Mouse (Mus musculus) embryonic facial prominence, embryonic 11.5 days (tissue): ENCODE measurements around the gene Parp16. TPM values are rescaled to one million over a fixed set of nuclear protein-coding genes. Genes with fewer than 3 reads are reported as not detected.

ENCODE experiments used
- ATAC-seq: fragments of 200-750 bp; cut with Nextera tagmentation; replicated peaks from 2 replicates; pipeline ENCODE4 v1.8.0; 2017; ENCODE audit warnings: low read depth; ENCODE audit not compliant: insufficient number of reproducible peaks, low FRiP score, low TSS enrichment
- DNase-seq: peaks from one replicate; pipeline ENCODE4 v3.0.0-alpha.2; 2015; ENCODE audit warnings: low spot score
- H3K27ac ChIP-seq: fragments of 300-500 bp; sonication (generic); replicated peaks from 2 replicates; pipeline ENCODE4 v1.5.1; 2014; ENCODE audit warnings: mild to moderate bottlenecking, low read depth, low read length, control low read depth
- H3K27me3 ChIP-seq: fragments of 300-500 bp; sonication (generic); 2 replicates; pipeline ENCODE4 v1.6.1; 2014; ENCODE audit warnings: mild to moderate bottlenecking, low read length, moderate library complexity, mixed read lengths; ENCODE audit not compliant: control insufficient read depth, insufficient read depth
- H3K36me3 ChIP-seq: fragments of 300-500 bp; sonication (generic); replicated peaks from 2 replicates; pipeline ENCODE4 v1.6.1; 2014; ENCODE audit warnings: low read depth, mild to moderate bottlenecking, low read length, moderate library complexity, mixed read lengths; ENCODE audit not compliant: control insufficient read depth, insufficient read depth
- H3K4me1 ChIP-seq: fragments of 300-500 bp; sonication (generic); 2 replicates; pipeline ENCODE4 v1.6.1; 2014; ENCODE audit warnings: low read length, mixed read lengths; ENCODE audit not compliant: control insufficient read depth, insufficient read depth
- H3K4me2 ChIP-seq: fragments of 300-500 bp; sonication (generic); 2 replicates; pipeline ENCODE4 v1.6.1; 2014; ENCODE audit warnings: low read depth, mild to moderate bottlenecking, control low read depth, low read length, moderate library complexity
- H3K4me3 ChIP-seq: fragments of 300-500 bp; sonication (generic); 2 replicates; pipeline ENCODE4 v1.5.1; 2014; ENCODE audit warnings: low read depth, low read length, control low read depth
- H3K9ac ChIP-seq: fragments of 300-500 bp; sonication (generic); replicated peaks from 2 replicates; pipeline ENCODE4 v1.6.1; 2014; ENCODE audit warnings: mild to moderate bottlenecking, control low read depth, low read length
- H3K9me3 ChIP-seq: fragments of 300-500 bp; sonication (generic); replicated peaks from 2 replicates; pipeline ENCODE4 v1.6.1; 2016; ENCODE audit warnings: mild to moderate bottlenecking, low read length, inconsistent platforms, mixed read lengths; ENCODE audit not compliant: control insufficient read depth
- WGBS: fragments of 180-500 bp; shearing (Covaris S2); extraction: QIAGEN DNeasy Blood & Tissue Kit; methylation state at CpG from one replicate; pipeline ENCODE4 v1.1.7; 2014; 5-methylcytosine and 5-hydroxymethylcytosine counted together
- polyA plus RNA-seq: library from polyadenylated mRNA; unstranded; fragments of >200 nt; fragmentation: Nextera tagmentation; extraction: Ambion mirVana; gene quantifications from 2 replicates; pipeline ENCODE4 v1.2.1, GENCODE M21; 2014

The Parp16 gene
- polyA plus RNA-seq, 1 experiment from 2014 or later, result 4.9 TPM

DNA sequence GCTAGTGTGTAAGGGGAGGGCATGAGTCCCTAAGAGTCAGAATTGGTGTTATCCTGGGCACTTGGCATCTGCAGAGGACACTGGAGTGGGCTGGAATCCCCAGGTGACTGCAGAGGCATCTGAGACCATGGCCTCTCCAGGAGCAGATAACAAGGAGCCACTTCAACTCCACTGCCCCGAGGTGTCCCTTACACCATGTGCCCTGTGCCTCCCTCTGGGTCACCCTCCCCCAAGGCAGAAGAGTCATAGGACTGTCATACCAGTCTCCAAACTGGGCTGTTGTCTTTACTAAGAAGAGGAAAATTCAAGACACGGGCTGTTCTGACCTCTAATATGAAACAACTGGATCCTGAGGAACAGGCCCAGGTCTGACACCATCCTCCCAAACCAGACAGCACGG is 39.6 kb downstream of the Parp16 start:
- Histone ChIP-seq H3K27ac (no peak overlapping the region), H3K4me2 (no peak overlapping the region), H3K9me3 (no peaks in the 10 kb centered on the region), H3K36me3 (peaks cover 2% of the 10 kb centered on the region; the same call in 1 of the 2 replicates), H3K4me3 (no peak overlapping the region), H3K9ac (no peak overlapping the region), H3K4me1 (no peaks in the 10 kb centered on the region), H3K27me3 (no peaks in the 10 kb centered on the region)
- 71% methylated on average over 3 of the region's 3 CpGs for WGBS
- no peak for ATAC-seq
- no peak for DNase-seq

DNA sequence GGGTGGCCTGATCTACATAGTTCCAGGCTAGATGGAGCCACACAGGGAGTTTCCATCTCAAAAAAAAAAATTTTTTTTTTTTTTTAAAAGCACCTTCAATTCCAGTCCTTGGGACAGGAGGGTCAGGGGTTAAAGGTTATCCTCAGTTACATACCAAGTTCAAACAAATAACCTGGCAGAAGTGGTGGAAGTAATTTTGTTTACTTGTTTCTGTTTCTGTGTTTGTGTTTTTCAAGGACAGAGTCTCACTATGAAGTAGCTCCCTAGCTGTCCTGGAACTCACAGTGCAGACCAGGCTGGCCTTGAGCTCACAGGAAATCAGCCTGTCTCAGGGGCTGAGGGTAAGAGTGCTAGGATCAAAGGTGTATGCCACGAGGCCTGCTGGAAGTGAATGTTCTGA is 40.4 kb downstream of the Parp16 start:
- WGBS, result 63% methylated on average over 1 of the region's 1 CpGs
- no peaks in the 10 kb centered on the region for H3K9me3 ChIP-seq
- no peak for DNase-seq
- H3K27me3 ChIP-seq, result no peaks in the 10 kb centered on the region
- H3K36me3 ChIP-seq, result no peaks in the 10 kb centered on the region
- no peak overlapping the region for H3K9ac ChIP-seq
- no peak overlapping the region for H3K4me3 ChIP-seq
- H3K4me2 ChIP-seq, result no peak overlapping the region
- H3K4me1 ChIP-seq, result no peaks in the 10 kb centered on the region
- no peak overlapping the region for H3K27ac ChIP-seq
- ATAC-seq, result no peak

DNA sequence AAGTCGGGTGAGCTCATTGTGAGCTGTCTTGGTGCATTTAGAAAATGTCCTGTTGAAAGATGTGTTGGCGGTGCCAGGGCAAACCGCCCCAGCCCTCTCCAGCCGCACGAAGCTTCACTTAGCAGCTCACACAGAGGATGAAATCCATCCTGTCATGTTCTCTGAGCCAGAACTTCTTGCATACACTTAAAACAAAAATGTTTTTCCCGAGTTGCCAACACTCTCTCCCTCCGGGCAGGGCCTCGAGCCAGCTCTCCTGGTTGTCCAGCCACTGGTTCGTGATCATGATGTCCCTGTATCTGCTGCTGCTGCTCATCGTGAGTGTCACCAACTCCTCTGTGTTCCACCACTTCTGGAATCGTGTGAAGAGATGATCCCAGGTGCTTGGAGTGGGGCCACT is 42.5 kb downstream of the Parp16 start:
- Histone ChIP-seq H3K9me3 (no peaks in the 10 kb centered on the region), H3K4me3 (no peak overlapping the region), H3K4me1 (no peaks in the 10 kb centered on the region), H3K4me2 (no peak overlapping the region), H3K36me3 (no peaks in the 10 kb centered on the region), H3K9ac (no peak overlapping the region), H3K27ac (no peak overlapping the region), H3K27me3 (no peaks in the 10 kb centered on the region)
- ATAC-seq, result no peak
- WGBS, result 87% methylated on average over 11 of the region's 11 CpGs
- no peak for DNase-seq

DNA sequence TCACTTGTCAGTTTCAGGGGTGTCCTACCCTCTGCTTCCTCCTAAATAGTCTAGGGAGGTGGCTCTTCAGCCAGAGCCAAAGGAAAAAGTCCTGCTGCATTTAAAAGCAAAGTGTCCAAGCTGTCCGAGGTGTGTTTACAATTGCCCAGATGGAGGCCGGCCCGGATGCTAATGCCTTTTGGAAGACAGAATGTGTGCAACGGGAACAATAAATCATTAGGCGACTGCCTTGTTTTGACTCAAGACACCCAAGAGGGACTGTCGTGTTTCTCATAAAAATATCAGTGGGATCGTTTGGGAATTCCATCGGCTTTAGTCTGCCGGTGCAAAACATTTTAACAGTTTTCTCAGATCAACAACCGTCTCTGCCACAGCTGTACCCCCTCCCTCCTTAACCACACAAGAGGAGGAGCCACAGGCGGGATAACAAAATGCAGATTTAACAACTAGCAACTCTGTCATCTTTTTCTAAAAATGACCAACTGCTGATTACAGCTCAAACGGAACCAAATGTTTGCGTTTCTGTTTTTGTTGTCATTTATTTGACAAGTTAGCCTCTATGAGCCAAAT is 43.1 kb downstream of the Parp16 start:
- Histone ChIP-seq H3K27ac (no peak overlapping the region), H3K27me3 (no peaks in the 10 kb centered on the region), H3K4me3 (no peak overlapping the region), H3K4me1 (no peaks in the 10 kb centered on the region), H3K4me2 (no peak overlapping the region), H3K9me3 (no peaks in the 10 kb centered on the region), H3K36me3 (no peaks in the 10 kb centered on the region), H3K9ac (no peak overlapping the region)
- DNase-seq (no peak), ATAC-seq (no peak)
- WGBS, result 83% methylated on average over 13 of the region's 13 CpGs

DNA sequence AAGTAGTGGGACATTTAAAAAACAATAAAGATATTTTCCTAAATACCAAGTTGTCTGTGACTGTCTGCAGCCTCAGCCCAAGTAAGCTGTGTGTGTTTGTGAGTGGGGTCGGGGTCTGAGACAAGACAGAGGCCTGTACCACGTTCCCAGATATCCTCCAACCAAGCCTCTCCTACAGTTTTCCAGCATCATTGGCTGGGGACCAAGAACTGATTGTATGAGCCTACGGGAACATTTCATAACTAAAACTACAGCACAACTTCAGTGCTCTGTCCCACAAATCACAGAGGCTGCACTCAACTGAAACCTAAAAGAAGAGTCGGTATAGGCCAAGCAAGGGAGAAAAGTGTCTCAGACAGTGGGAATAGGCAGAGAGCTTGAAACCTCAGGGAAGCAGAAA is 44.0 kb downstream of the Parp16 start:
- no peak overlapping the region for H3K4me2 ChIP-seq
- H3K9ac ChIP-seq, result no peak overlapping the region
- no peak overlapping the region for H3K4me3 ChIP-seq
- no peaks in the 10 kb centered on the region; the same call in 1 of the 2 replicates for H3K4me1 ChIP-seq
- 93% methylated on average over 4 of the region's 4 CpGs for WGBS
- no peaks in the 10 kb centered on the region for H3K9me3 ChIP-seq
- no peak for DNase-seq
- H3K36me3 ChIP-seq, result no peaks in the 10 kb centered on the region
- no peaks in the 10 kb centered on the region for H3K27me3 ChIP-seq
- no peak for ATAC-seq
- H3K27ac ChIP-seq, result no peak overlapping the region

DNA sequence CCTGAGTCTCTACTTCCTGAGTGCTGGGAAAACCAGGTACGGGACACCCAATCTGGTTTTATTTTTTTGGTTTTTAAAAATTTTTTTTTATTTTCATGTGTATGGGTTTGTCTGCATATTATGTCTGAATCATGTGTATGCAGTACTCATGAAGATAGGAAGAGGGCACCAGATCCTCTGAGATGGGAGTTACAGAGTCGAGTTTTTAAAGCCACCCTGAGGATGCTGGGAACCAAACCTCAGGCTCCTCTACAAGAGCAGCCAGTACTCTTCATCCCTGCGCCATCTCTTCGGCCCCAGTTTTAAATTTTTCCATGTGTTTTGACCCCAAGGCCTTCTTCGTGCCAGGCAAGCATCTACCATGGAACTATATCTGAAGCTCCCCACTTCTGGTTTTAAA is 44.6 kb downstream of the Parp16 start:
- H3K4me1 ChIP-seq, result no peaks in the 10 kb centered on the region; the same call in 1 of the 2 replicates
- H3K4me3 ChIP-seq, result no peak overlapping the region
- H3K9me3 ChIP-seq, result no peaks in the 10 kb centered on the region
- no peak overlapping the region for H3K9ac ChIP-seq
- no peak for DNase-seq
- no peak overlapping the region for H3K4me2 ChIP-seq
- no peak overlapping the region for H3K27ac ChIP-seq
- H3K36me3 ChIP-seq, result no peaks in the 10 kb centered on the region
- WGBS, result 91% methylated on average over 5 of the region's 5 CpGs
- H3K27me3 ChIP-seq, result no peaks in the 10 kb centered on the region
- ATAC-seq, result no peak

DNA sequence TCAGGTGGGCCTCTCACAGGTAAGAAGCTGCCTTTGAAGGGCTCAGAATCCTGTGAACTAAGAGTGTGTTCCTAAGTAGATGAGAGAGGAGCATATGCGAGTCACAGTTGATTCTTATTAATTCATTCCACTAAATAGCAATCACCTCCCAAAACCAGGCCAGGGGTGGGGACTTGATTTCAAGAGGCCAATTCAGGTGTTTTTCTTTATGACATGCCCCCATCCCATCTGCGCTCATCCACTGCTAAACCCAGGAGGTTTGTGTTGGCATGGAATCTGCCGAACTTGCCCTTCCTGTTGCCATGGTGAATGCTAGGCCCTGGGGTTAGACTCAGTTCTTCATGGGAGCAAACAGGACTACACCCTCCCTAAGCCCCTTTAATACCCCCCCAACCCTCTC is 45.4 kb downstream of the Parp16 start:
- WGBS, result 83% methylated on average over 3 of the region's 3 CpGs
- ATAC-seq (no peak), DNase-seq (no peak)
- Histone ChIP-seq H3K4me3 (no peak overlapping the region), H3K4me1 (no peaks in the 10 kb centered on the region; the same call in 1 of the 2 replicates), H3K27ac (no peak overlapping the region), H3K27me3 (no peaks in the 10 kb centered on the region), H3K36me3 (no peaks in the 10 kb centered on the region), H3K9ac (no peak overlapping the region), H3K9me3 (no peaks in the 10 kb centered on the region), H3K4me2 (no peak overlapping the region)

DNA sequence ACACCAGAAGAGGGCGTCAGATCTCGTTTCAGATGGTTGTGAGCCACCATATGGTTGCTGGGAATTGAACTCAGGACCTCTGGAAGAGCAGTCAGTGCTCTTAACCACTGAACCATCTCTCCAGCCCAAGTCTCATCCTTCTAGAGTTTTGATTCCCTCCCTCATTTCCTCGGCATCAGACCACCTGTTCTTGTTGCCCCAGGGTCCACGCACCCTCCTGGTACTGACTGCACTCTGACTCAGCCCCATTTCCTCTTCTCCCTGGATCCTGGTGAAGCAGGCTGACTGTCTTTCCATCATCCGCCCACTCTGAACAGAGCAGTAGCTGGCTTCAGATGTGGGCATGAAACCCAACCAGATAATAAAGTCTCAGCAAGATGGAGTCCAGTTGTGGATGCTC is 46.8 kb downstream of the Parp16 start:
- WGBS, result 62% methylated on average over 5 of the region's 5 CpGs
- Histone ChIP-seq H3K9ac (no peak overlapping the region), H3K4me3 (no peak overlapping the region), H3K9me3 (no peaks in the 10 kb centered on the region), H3K4me2 (no peak overlapping the region), H3K27me3 (no peaks in the 10 kb centered on the region), H3K4me1 (no peaks in the 10 kb centered on the region; the same call in 1 of the 2 replicates), H3K27ac (no peak overlapping the region), H3K36me3 (no peaks in the 10 kb centered on the region)
- DNase-seq, result no peak
- ATAC-seq, result no peak
